Mouse (Mus musculus) adrenal gland, adult (tissue): ENCODE data around the gene Mta2.
A peak's percentile ranks its signal among the peaks of the same experiment; 100 is the strongest.

Experiments used
- DNase-seq, 2 experiments: peaks; one replicate each; pipeline ENCODE4 v3.0.0; 2022 to 2023; ENCODE audit warnings: low spot score in 1 of 2; ENCODE audit not compliant: inconsistent age in 2 of 2

Gene Mta2

DNA sequence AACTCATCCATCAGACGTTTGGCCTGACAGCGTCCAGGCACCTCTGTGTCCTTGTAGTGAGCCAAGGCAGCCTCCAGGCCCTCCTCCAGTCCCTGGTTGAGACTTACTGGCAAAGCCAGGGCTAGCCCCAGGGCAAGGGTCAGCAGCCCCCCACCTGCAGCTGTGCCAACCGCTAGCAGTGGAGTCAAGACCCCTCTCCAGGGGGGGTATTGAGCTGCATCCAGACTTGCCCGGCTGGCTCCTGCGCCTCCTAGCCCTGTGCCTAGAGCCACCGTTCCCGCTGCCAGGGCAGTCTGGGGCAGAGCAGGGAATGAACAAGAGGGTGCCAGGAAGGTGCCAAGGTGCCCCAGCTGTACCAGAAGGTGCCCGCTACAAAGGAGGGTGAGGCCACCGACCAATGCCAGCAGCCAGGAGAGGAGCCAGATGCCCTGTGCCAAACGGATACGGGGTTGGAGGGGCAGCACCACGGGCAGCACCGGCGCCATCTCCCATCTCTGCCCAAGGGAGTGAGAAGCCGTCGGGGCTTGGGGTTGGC is 12.9 kb upstream of the Mta2 start:
- DNase-seq, result no peak

DNA sequence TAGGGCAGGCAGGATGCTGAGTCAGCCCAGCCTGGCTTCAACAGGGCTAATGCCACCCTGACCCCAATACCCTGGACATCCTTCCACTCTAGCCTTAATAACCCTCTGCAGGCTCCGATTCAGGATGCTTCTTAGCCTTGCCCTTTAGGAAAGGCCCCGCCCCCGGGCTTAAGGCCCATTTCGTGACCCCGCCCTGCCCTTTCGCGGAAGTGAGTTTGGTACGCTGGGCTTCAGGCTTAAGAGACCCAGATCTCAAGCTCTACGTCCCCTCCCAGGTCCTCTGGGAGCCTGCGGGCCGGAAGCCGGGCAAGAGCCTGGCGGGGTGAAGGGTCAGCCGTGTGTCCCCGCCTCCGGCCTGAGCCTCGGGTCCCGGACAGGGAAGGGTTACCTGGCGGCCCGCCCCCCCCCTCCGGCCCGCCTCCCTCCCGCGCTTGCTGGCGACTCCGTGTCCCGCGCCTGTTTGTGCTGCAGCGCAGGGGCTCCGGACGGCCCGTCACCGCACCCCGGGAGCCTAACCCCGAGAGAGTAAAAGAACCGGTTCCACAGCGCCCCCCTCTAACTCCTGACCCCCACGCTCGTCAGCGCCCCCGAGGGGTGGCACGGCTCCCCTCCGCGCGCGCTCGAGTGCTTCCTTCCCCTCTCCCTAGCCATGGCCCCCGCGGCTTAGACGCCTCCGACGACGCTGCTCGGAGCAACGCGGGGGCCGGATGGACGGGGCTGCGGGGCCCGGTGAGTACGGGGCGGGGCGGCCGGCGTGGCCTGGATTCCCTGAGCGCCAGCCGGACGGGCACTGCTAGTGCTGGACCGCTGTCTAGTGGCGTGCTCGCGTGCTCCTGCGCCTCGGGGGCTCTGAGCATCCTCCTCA is 12.2 kb upstream of the Mta2 start, which contains the start of the genes Rom1 and Eml3:
Gene Rom1, minus strand, starts transcription at position 133 of the 865 bp plus-strand sequence.
Gene Eml3, plus strand, starts transcription at position 329 of the 865 bp plus-strand sequence.
- peak; percentile 96 to 99 for DNase-seq

DNA sequence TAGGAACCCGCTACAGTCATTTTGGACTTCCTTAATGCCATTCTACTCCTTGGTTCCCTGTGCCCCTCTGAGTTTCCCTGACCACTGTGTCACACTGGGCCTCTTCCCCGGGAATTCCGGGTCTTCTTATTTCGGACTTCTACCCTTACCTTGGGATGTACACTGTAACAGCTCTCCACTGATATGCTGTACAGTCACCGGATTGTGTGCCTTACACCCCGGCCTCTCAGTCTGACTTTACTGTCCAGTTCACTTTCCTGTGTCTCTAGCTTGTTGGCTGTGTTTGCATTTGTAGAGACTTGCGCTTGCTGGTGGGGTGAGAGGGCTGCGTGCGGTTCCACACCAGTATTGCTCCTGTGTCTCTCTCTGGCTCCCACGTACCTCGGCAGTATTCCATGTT is 11.6 kb upstream of the Mta2 start:
- DNase-seq, result no peak

GRCm38 (mm10) chr19:8930771-8931170 is 10.9 kb upstream of the Mta2 start:
- DNase-seq, result no peak

GRCm38 (mm10) chr19:8936736-8937135 is 4.9 kb upstream of the Mta2 start:
- no peak for DNase-seq

DNA sequence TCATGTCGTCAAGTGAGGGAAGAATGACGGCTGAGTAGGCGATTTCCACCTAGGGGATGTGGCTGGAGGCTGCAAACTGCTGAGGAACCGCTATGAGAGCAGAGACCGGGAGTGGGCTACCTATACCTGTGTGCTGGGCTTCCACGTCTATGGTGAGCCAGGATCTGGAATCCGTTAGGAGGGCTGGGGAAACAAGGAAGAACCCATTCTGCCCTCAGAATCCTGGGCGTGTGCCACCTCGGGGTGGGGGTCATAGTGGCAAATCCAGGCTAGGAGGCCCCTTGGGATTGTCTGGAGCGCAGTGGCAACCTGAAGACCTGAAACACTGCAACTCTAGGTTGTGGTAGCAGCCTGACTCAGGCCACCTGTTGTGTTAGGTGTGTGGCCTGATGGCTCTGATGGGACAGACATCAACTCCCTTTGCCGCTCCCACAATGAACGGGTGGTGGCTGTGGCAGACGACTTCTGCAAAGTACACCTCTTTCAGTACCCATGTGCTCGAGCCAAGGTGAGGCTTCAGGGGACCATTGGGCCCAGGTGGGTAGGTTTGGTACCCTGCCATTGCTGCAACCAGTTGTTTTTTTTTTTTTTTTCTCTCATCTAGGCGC is 1.0 kb upstream of the Mta2 start:
- peak in 1 of 2 experiments; percentile 17 for DNase-seq

- peak in 1 of 2 experiments; percentile 38 for DNase-seq
Measured at GRCm38 (mm10) chr19:8941136-8941514, 550 bp upstream of the Mta2 start.

- DNase-seq, result peak in 1 of 2 experiments; percentile 73
Measured at GRCm38 (mm10) chr19:8942276-8942964, 745 bp downstream of the Mta2 start.

DNA sequence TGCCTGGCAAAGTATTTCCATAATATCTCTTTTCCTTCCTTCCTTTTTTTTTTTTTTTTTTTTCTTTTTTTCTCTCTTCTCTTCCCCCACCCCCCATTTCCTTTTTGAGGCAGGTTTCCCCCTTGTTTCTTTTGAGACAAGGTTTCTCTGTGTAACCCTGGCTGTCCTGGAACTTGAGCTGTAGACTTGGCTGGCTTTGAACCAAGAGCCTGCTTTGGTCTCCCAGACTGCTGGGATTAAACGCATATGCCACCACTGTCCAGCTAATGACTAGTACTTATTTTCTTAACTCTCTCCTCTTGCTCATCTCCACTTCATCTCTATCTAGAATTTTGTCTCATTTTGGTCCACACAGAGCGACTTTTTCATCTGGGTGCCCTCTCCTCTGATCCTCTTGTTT is 1.4 kb downstream of the Mta2 start:
- no peak for DNase-seq

DNA sequence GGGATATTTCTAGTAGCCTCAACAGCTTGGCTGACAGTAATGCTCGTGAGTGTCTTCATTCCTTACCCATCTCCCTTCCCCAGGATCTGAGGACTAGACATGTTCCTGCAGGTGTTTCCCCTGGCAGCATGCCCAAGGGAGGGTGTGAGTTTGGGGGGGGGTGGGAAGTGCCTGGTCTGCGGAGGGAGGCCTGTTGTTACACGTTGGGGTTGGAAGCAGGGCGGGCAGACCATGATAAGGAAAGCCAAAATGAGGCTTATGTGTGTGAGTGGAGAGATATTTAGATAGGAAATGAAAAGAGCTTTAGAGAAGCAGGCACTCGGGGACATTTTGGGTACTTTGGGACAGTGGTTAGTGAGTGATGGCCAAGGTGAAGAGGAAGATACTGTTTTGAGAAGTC is 2.4 kb downstream of the Mta2 start:
- no peak for DNase-seq

DNA sequence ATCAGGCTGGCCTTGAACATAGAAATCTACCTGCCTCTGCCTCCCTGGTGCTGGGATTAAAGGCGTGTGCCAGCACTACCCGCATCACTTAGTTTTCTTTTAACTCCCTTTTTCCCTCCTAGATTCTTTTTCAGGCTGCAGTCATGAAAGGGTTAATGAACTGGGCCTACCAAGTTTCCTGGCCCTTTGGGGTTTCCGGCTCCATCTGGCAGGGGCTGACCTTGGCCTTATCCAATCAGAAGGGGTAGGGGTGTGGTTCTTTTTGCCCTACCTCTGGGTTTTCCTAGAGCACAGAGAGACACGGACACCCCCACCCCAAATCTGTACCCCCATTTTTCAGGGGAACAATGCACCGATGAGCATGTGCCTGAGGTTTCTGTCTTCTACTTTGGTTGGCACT is 3.1 kb downstream of the Mta2 start:
- DNase-seq, result peak; percentile 78 to 93

DNA sequence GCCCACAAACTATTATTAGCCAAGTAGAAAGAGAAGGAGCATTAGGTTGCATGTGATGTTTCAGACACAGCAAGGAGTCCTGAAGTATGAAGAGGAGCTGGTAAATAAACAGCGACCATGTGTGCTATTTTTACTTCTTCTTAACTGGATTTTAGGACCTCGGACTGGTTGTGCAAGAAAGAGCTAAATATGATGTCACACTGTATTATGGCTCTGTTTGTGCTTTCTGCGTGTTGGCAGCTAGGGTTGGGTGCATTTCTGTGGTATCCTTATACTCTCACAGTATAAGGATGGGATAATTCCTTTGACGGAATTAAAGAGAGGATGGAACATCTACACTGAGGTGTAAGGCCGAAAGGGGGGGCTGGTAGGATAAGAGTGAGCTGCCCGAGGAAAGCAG is 3.6 kb downstream of the Mta2 start:
- no peak for DNase-seq

DNA sequence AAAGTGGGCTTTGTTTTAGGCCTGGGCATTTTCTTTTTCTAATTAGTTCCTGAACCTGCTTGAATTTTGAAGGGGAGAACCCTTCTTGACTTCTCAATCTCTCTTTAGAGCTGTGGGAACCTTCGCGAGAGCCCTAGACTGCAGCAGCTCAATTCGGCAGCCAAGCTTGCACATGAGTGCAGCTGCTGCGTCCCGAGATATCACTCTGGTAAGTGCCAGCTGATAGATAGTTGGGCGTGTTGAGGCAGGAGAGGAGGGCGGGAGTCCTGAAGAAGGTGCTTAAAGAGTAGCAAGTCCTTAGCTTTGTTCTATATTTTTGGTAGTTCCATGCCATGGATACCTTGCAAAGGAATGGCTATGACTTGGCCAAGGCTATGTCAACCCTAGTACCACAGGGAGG is 5.3 kb downstream of the Mta2 start:
- DNase-seq, result no peak

DNA sequence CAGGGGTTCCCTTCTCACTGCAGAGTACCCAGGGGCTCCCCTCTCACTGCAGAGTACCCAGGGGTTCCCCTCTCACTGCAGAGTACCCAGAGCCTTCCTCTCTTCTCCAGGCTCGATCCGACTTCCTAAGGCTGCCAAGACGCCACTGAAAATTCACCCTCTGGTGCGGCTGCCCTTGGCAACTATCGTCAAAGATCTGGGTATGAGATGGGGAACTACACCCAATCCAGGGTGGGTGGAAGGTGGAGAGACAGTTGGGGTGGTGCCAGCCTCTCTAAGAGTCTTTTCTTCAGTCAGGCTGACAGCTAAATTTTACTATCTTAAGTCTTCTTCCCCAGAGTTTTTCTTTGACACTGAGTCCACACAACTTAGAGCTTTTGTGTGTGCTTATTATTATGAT is 8.5 kb downstream of the Mta2 start:
- no peak for DNase-seq

- DNase-seq, result no peak
Measured at GRCm38 (mm10) chr19:8952241-8952640, 10.6 kb downstream of the Mta2 start.

- peak; percentile 93 to 98 for DNase-seq
Measured at GRCm38 (mm10) chr19:8953135-8954039, 11.7 kb downstream of the Mta2 start, which contains the start of gene Tut1. Gene Tut1 (plus strand): TSS chr19:8953847.

GRCm38 (mm10) chr19:8954171-8954570 is 12.5 kb downstream of the Mta2 start:
- peak in 1 of 2 experiments; percentile 69 for DNase-seq

- no peak for DNase-seq
Measured at GRCm38 (mm10) chr19:8962256-8962655, 20.6 kb downstream of the Mta2 start.

GRCm38 (mm10) chr19:8965075-8965474 is 23.4 kb downstream of the Mta2 start:
- DNase-seq, result peak; percentile 40 to 61

DNA sequence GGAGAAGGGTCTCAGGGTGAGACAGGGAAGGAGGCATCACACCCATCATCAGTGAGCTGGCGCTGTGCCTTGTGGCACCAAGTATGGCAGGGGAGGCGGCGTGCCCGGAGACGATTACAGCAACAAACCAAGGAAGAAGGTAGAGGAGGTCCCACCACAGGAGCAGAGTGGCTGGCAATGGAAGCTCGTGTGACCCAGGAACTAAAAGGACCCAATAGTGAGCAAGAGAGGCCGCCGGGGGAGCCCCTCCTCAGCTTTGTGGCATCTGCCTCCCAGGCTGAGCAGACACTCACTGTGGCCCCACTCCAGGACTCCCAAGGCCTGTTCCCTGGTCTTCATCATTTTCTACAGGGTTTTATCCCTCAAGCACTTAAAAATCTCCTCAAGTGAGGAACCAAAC is 24.1 kb downstream of the Mta2 start:
- peak; percentile 51 to 75 for DNase-seq
